Mouse (Mus musculus) testis, adult 2 months (tissue): ENCODE results near the gene Bdh1.

Experiments
- CTCF ChIP-seq: fragments of 200-500 bp; IDR thresholded peaks from 2 replicates; pipeline ENCODE4 v1.5.1; 2012; ENCODE audit warnings: low read depth, mild to moderate bottlenecking, inconsistent platforms, low read length, moderate library complexity; ENCODE audit not compliant: control insufficient read depth, insufficient read depth, insufficient replicate concordance
- POLR2A ChIP-seq: fragments of 200-500 bp; IDR thresholded peaks from 2 replicates; pipeline ENCODE4 v1.6.1; 2012; ENCODE audit warnings: low read depth, mild to moderate bottlenecking, inconsistent platforms, low read length, moderate library complexity; ENCODE audit not compliant: control insufficient read depth

DNA sequence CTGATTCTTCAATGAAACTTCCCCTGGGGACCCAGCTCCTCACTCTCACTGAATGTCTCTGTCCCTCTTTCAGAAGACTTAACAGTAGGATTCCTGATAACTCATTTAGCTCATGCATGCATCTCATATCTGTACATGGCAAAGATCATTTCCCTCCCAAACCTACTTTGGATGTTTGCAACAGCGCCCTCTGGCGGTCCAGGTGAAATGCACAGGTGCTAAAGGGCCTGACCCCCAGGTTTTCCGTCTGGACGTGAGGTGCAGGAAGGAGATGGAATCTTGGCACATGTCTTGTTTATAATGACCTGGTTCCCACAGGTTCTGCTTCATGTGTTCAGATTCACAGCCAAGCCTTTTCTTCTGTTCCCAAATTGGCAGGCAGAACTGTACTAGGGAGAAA, 3.4 kb downstream of the Bdh1 start:
- TF ChIP-seq POLR2A, result no peak
- peak; percentile 87 for TF ChIP-seq CTCF
